Mouse (Mus musculus) stomach, postnatal 0 days (tissue): ENCODE data around the gene Os9.

Experiments used
- CTCF ChIP-seq: IDR thresholded peaks from 2 replicates; pipeline ENCODE4 v1.5.1; 2016; ENCODE audit warnings: antibody characterized with exemption, low read depth, mild to moderate bottlenecking, moderate library complexity
- EP300 ChIP-seq: optimal IDR thresholded peaks from 2 replicates; pipeline ENCODE3; 2016; ENCODE audit warnings: antibody characterized with exemption

GRCm38 (mm10) chr10:127058708-127059107, 62.2 kb downstream of the Os9 start:
- TF ChIP-seq CTCF (no peak), EP300 (no peak)
